Mouse (Mus musculus): Measurements from ENCODE around the gene Rad23a. TPM values are rescaled to one million over a fixed set of nuclear protein-coding genes. Genes with fewer than 3 reads are reported as not detected.

The Rad23a gene
- polyA plus RNA-seq, 1 experiment from 2014 or later: 109 TPM

- peak overlapping the region; percentile 70 for H3K4me2 ChIP-seq (ENCODE audit: low read depth, low read length)
- 0 out of 2 replicates have a peak overlapping the region, but pooled peaks have one; percentile 39 for H3K27ac ChIP-seq (replicated peaks; ENCODE audit: low read depth, low read length)
- H3K4me3 ChIP-seq (ENCODE audit: low read depth, low read length): peak overlapping the region; percentile 38
- peak; percentile 88 for DNase-seq (ENCODE audit: low spot score)
- H3K36me3 ChIP-seq (ENCODE audit: control insufficient read depth, insufficient read depth, low read length): no peaks in the 10 kb centered on the region
- 0 out of 2 replicates have a peak, but pooled peaks cover 2% of the 10 kb centered on the region for H3K9me3 ChIP-seq (ENCODE audit: control insufficient read depth, low read length)
- peaks cover 9% of the 10 kb centered on the region for H3K4me1 ChIP-seq (ENCODE audit: control insufficient read depth, insufficient read depth, low read length)
- WGBS: under 1% methylated on average over 32 of the region's 32 CpGs
- peak overlapping the region; percentile 52 for H3K9ac ChIP-seq (ENCODE audit: low read depth, low read length)
- peaks cover 4% of the 10 kb centered on the region for H3K27me3 ChIP-seq (replicated peaks; ENCODE audit: control insufficient read depth, insufficient read depth, low read length)
- ATAC-seq (ENCODE audit: low read depth): peak; percentile 84
Measured at GRCm38 (mm10) chr8:84810896-84811295, 29.6 kb downstream of the Rad23a start.

DNA sequence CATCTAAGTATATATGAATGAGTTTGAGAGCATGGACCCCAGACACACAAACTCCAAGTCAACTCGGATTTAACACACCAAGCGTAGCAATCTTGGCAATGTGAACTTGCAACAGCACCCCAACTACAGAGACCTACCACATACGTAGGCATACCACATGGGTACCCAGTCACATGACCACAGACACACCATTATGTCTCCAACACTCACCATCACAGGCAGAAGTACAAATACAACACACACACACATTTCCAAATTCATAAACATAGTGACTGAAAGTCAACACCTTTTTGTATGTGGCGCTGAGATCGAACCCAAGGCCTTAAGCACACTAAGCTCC is 30.6 kb downstream of the Rad23a start:
- Histone ChIP-seq H3K27me3 (replicated peaks; ENCODE audit: control insufficient read depth, insufficient read depth, low read length) (peaks cover 4% of the 10 kb centered on the region), H3K36me3 (ENCODE audit: control insufficient read depth, insufficient read depth, low read length) (no peaks in the 10 kb centered on the region), H3K4me3 (ENCODE audit: low read depth, low read length) (no peak overlapping the region), H3K27ac (replicated peaks; ENCODE audit: low read depth, low read length) (no peak overlapping the region), H3K4me2 (ENCODE audit: low read depth, low read length) (no peak overlapping the region), H3K9ac (ENCODE audit: low read depth, low read length) (no peak overlapping the region), H3K4me1 (ENCODE audit: control insufficient read depth, insufficient read depth, low read length) (peaks cover 9% of the 10 kb centered on the region), H3K9me3 (ENCODE audit: control insufficient read depth, low read length) (0 out of 2 replicates have a peak, but pooled peaks cover 3% of the 10 kb centered on the region)
- no peak for DNase-seq (ENCODE audit: low spot score)
- ATAC-seq (ENCODE audit: low read depth): no peak
- WGBS: 76% methylated on average over 5 of the region's 5 CpGs

- Histone ChIP-seq H3K4me3 (ENCODE audit: low read depth, low read length) (no peak overlapping the region), H3K27ac (replicated peaks; ENCODE audit: low read depth, low read length) (no peak overlapping the region), H3K4me1 (ENCODE audit: control insufficient read depth, insufficient read depth, low read length) (peaks cover 9% of the 10 kb centered on the region), H3K9me3 (ENCODE audit: control insufficient read depth, low read length) (0 out of 2 replicates have a peak, but pooled peaks cover 3% of the 10 kb centered on the region), H3K9ac (ENCODE audit: low read depth, low read length) (no peak overlapping the region), H3K4me2 (ENCODE audit: low read depth, low read length) (no peak overlapping the region), H3K27me3 (replicated peaks; ENCODE audit: control insufficient read depth, insufficient read depth, low read length) (peaks cover 4% of the 10 kb centered on the region), H3K36me3 (ENCODE audit: control insufficient read depth, insufficient read depth, low read length) (no peaks in the 10 kb centered on the region)
- DNase-seq (ENCODE audit: low spot score) (no peak), ATAC-seq (ENCODE audit: low read depth) (no peak)
- whole genome bisulfite sequencing: 59% methylated on average over 12 of the region's 12 CpGs
Measured at GRCm38 (mm10) chr8:84809109-84809940, 31.1 kb downstream of the Rad23a start.

GRCm38 (mm10) chr8:84806031-84806430 is 34.4 kb downstream of the Rad23a start:
- H3K36me3 ChIP-seq (ENCODE audit: control insufficient read depth, insufficient read depth, low read length): no peaks in the 10 kb centered on the region
- H3K9me3 ChIP-seq (ENCODE audit: control insufficient read depth, low read length): 0 out of 2 replicates have a peak, but pooled peaks cover 3% of the 10 kb centered on the region
- ATAC-seq (ENCODE audit: low read depth): no peak
- H3K27ac ChIP-seq (replicated peaks; ENCODE audit: low read depth, low read length): no peak overlapping the region
- DNase-seq (ENCODE audit: low spot score): no peak
- peaks cover 4% of the 10 kb centered on the region for H3K4me1 ChIP-seq (ENCODE audit: control insufficient read depth, insufficient read depth, low read length)
- H3K9ac ChIP-seq (ENCODE audit: low read depth, low read length): no peak overlapping the region
- no peak overlapping the region for H3K4me3 ChIP-seq (ENCODE audit: low read depth, low read length)
- WGBS: 92% methylated on average over 5 of the region's 5 CpGs
- no peak overlapping the region for H3K4me2 ChIP-seq (ENCODE audit: low read depth, low read length)
- H3K27me3 ChIP-seq (replicated peaks; ENCODE audit: control insufficient read depth, insufficient read depth, low read length): peaks cover 6% of the 10 kb centered on the region

- Histone ChIP-seq H3K4me1 (ENCODE audit: control insufficient read depth, insufficient read depth, low read length) (peaks cover 25% of the 10 kb centered on the region), H3K9me3 (ENCODE audit: control insufficient read depth, low read length) (no peaks in the 10 kb centered on the region), H3K36me3 (ENCODE audit: control insufficient read depth, insufficient read depth, low read length) (peaks cover 18% of the 10 kb centered on the region; the same call in 1 of the 2 replicates), H3K27ac (replicated peaks; ENCODE audit: low read depth, low read length) (peak within 1 kb of the TSS; percentile 96), H3K4me2 (ENCODE audit: low read depth, low read length) (peak within 1 kb of the TSS; percentile 89), H3K9ac (ENCODE audit: low read depth, low read length) (peak within 1 kb of the TSS; percentile 95), H3K27me3 (replicated peaks; ENCODE audit: control insufficient read depth, insufficient read depth, low read length) (peaks cover 18% of the 10 kb centered on the region), H3K4me3 (ENCODE audit: low read depth, low read length) (peak within 1 kb of the TSS; percentile 71)
- peak; percentile 62 for ATAC-seq (ENCODE audit: low read depth)
- 2% methylated on average over 25 of the region's 125 CpGs for WGBS
- peak; percentile 76 for DNase-seq (ENCODE audit: low spot score)
Measured at GRCm38 (mm10) chr8:84799999-84800831, 40.2 kb downstream of the Rad23a start, which contains the start of gene Nfix. Gene Nfix, minus strand, starts transcription at chr8:84800344.

GRCm38 (mm10) chr8:84799136-84799931 is 41.1 kb downstream of the Rad23a start:
- H3K4me1 ChIP-seq (ENCODE audit: control insufficient read depth, insufficient read depth, low read length): peaks cover 34% of the 10 kb centered on the region
- ATAC-seq (ENCODE audit: low read depth) (peak; percentile 15; the same call in 1 of the 2 replicates), DNase-seq (ENCODE audit: low spot score) (peak; percentile 66)
- peak overlapping the region; percentile 95 for H3K9ac ChIP-seq (ENCODE audit: low read depth, low read length)
- peak overlapping the region; percentile 96 for H3K27ac ChIP-seq (replicated peaks; ENCODE audit: low read depth, low read length)
- under 1% methylated on average over 31 of the region's 108 CpGs for WGBS
- peaks cover 18% of the 10 kb centered on the region; the same call in 1 of the 2 replicates for H3K36me3 ChIP-seq (ENCODE audit: control insufficient read depth, insufficient read depth, low read length)
- H3K4me3 ChIP-seq (ENCODE audit: low read depth, low read length): peak overlapping the region; percentile 71
- H3K9me3 ChIP-seq (ENCODE audit: control insufficient read depth, low read length): no peaks in the 10 kb centered on the region
- peaks cover 18% of the 10 kb centered on the region for H3K27me3 ChIP-seq (replicated peaks; ENCODE audit: control insufficient read depth, insufficient read depth, low read length)
- peak overlapping the region; percentile 89 for H3K4me2 ChIP-seq (ENCODE audit: low read depth, low read length)

DNA sequence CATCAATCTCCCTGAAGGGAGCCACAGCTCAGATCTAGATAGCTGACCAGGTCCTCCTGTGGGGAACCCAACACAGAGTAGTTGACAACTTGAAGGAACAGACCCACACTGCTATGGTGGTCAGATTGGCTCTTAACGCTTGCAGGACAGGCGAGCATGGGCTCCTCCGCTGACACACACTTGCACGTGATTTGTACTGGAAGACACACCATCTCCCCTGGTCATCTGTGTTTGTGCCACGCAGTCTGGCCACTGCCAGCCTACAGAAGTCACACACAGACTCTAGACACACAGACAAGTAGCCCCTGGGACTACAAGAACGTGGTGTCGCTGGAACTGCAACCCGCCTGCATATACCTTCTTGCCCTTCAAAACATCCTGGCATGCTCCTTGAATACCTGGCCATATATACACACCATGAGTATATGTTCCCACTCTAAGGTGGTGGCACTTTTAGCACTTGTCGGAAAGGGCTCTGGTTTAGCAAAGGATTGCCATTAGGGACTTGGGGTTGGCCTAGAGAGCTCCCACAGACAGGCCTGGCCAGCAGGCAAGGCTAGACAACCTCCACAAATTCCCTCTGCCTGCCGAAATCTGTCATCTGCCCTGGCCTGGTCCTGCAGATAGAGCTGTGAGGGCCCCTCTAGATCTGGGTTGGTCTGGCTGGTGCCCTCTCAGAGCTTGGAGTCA is 41.9 kb downstream of the Rad23a start:
- WGBS: 49% methylated on average over 10 of the region's 10 CpGs
- H3K9me3 ChIP-seq (ENCODE audit: control insufficient read depth, low read length): no peaks in the 10 kb centered on the region
- ATAC-seq (ENCODE audit: low read depth) (no peak), DNase-seq (ENCODE audit: low spot score) (no peak)
- peaks cover 18% of the 10 kb centered on the region for H3K27me3 ChIP-seq (replicated peaks; ENCODE audit: control insufficient read depth, insufficient read depth, low read length)
- peak overlapping the region; percentile 71 for H3K4me3 ChIP-seq (ENCODE audit: low read depth, low read length)
- H3K27ac ChIP-seq (replicated peaks; ENCODE audit: low read depth, low read length): peak overlapping the region; percentile 96
- H3K4me2 ChIP-seq (ENCODE audit: low read depth, low read length): peak overlapping the region; percentile 89
- peaks cover 18% of the 10 kb centered on the region; the same call in 1 of the 2 replicates for H3K36me3 ChIP-seq (ENCODE audit: control insufficient read depth, insufficient read depth, low read length)
- peaks cover 42% of the 10 kb centered on the region for H3K4me1 ChIP-seq (ENCODE audit: control insufficient read depth, insufficient read depth, low read length)
- peak overlapping the region; percentile 95 for H3K9ac ChIP-seq (ENCODE audit: low read depth, low read length)

All from embryonic facial prominence, embryonic 14.5 days (tissue).